Mouse (Mus musculus): ENCODE data around the gene Rasa3. TPM values are rescaled to one million over a fixed set of nuclear protein-coding genes. Genes with fewer than 3 reads are reported as not detected.
A peak's percentile ranks its signal among the peaks of the same experiment; 100 is the strongest.

Rasa3 gene
- polyA plus RNA-seq, 1 experiment from 2014 or later, result 30.9 TPM

GRCm38 (mm10) chr8:13623911-13624421 is 53.4 kb downstream of the Rasa3 start:
- Histone ChIP-seq H3K27ac (peak overlapping the region; percentile 78), H3K9ac (peak overlapping the region; percentile 1; the same call in 1 of the 2 replicates), H3K4me1 (replicated peaks) (peaks cover 39% of the 10 kb centered on the region), H3K4me2 (peak overlapping the region; percentile 14; the same call in 1 of the 2 replicates), H3K27me3 (no peaks in the 10 kb centered on the region), H3K9me3 (no peaks in the 10 kb centered on the region), H3K36me3 (peaks cover 7% of the 10 kb centered on the region), H3K4me3 (no peak overlapping the region)
- ATAC-seq (ENCODE audit: low FRiP score), result peak; percentile 73
- WGBS, result 41% methylated on average over 10 of the region's 10 CpGs

GRCm38 (mm10) chr8:13623038-13623750 is 54.2 kb downstream of the Rasa3 start:
- peak; percentile 81 for ATAC-seq (ENCODE audit: low FRiP score)
- Histone ChIP-seq H3K4me1 (replicated peaks) (peaks cover 39% of the 10 kb centered on the region), H3K4me3 (no peak overlapping the region), H3K9ac (no peak overlapping the region), H3K36me3 (peaks cover 7% of the 10 kb centered on the region), H3K27ac (peak overlapping the region; percentile 78), H3K4me2 (no peak overlapping the region), H3K9me3 (no peaks in the 10 kb centered on the region), H3K27me3 (no peaks in the 10 kb centered on the region)
- 17% methylated on average over 9 of the region's 9 CpGs for WGBS

GRCm38 (mm10) chr8:13620226-13620920 is 57.0 kb downstream of the Rasa3 start:
- H3K4me2 ChIP-seq, result no peak overlapping the region
- no peak overlapping the region for H3K27ac ChIP-seq
- 92% methylated on average over 9 of the region's 9 CpGs for WGBS

GRCm38 (mm10) chr8:13616831-13617505 is 60.4 kb downstream of the Rasa3 start:
- Histone ChIP-seq H3K9ac (no peak overlapping the region), H3K27me3 (no peaks in the 10 kb centered on the region), H3K9me3 (no peaks in the 10 kb centered on the region), H3K27ac (no peak overlapping the region), H3K36me3 (peaks cover 20% of the 10 kb centered on the region), H3K4me3 (no peak overlapping the region), H3K4me2 (no peak overlapping the region), H3K4me1 (replicated peaks) (peaks cover 13% of the 10 kb centered on the region)
- WGBS, result 88% methylated on average over 17 of the region's 17 CpGs
- no peak for ATAC-seq (ENCODE audit: low FRiP score)

More at GRCm38 (mm10) chr8:13620226-13620920, 57.0 kb downstream of the Rasa3 start:
- Histone ChIP-seq H3K27me3 (no peaks in the 10 kb centered on the region), H3K4me1 (replicated peaks) (peaks cover 36% of the 10 kb centered on the region), H3K36me3 (no peaks in the 10 kb centered on the region), H3K9me3 (no peaks in the 10 kb centered on the region), H3K9ac (no peak overlapping the region), H3K4me3 (no peak overlapping the region)
- no peak for ATAC-seq (ENCODE audit: low FRiP score)

- no peak overlapping the region for H3K4me3 ChIP-seq
- H3K4me2 ChIP-seq, result no peak overlapping the region
- H3K9ac ChIP-seq, result no peak overlapping the region
- H3K36me3 ChIP-seq, result peaks cover 20% of the 10 kb centered on the region
- H3K9me3 ChIP-seq, result no peaks in the 10 kb centered on the region
- no peak overlapping the region for H3K27ac ChIP-seq
- no peaks in the 10 kb centered on the region for H3K27me3 ChIP-seq
- no peak for ATAC-seq (ENCODE audit: low FRiP score)
- WGBS, result 59% methylated on average over 10 of the region's 10 CpGs
- H3K4me1 ChIP-seq (replicated peaks), result peaks cover 7% of the 10 kb centered on the region
Measured at GRCm38 (mm10) chr8:13614924-13615391, 62.4 kb downstream of the Rasa3 start.

GRCm38 (mm10) chr8:13614136-13614535 is 63.3 kb downstream of the Rasa3 start:
- H3K4me2 ChIP-seq, result no peak overlapping the region
- no peaks in the 10 kb centered on the region for H3K9me3 ChIP-seq
- 91% methylated on average over 9 of the region's 9 CpGs for WGBS
- peaks cover 20% of the 10 kb centered on the region for H3K36me3 ChIP-seq
- H3K27ac ChIP-seq, result no peak overlapping the region
- no peak overlapping the region for H3K9ac ChIP-seq
- H3K4me1 ChIP-seq (replicated peaks), result peaks cover 7% of the 10 kb centered on the region
- H3K4me3 ChIP-seq, result no peak overlapping the region
- H3K27me3 ChIP-seq, result no peaks in the 10 kb centered on the region
- no peak for ATAC-seq (ENCODE audit: low FRiP score)

GRCm38 (mm10) chr8:13611702-13612101 is 65.7 kb downstream of the Rasa3 start:
- Histone ChIP-seq H3K36me3 (peaks cover 20% of the 10 kb centered on the region), H3K9me3 (no peaks in the 10 kb centered on the region), H3K9ac (no peak overlapping the region), H3K27ac (no peak overlapping the region), H3K4me3 (no peak overlapping the region), H3K27me3 (no peaks in the 10 kb centered on the region), H3K4me1 (replicated peaks) (peaks cover 7% of the 10 kb centered on the region), H3K4me2 (no peak overlapping the region)
- 94% methylated on average over 12 of the region's 12 CpGs for WGBS
- no peak for ATAC-seq (ENCODE audit: low FRiP score)

GRCm38 (mm10) chr8:13609971-13610370 is 67.4 kb downstream of the Rasa3 start:
- peaks cover 5% of the 10 kb centered on the region for H3K4me1 ChIP-seq (replicated peaks)
- WGBS, result 92% methylated on average over 5 of the region's 5 CpGs
- no peaks in the 10 kb centered on the region for H3K27me3 ChIP-seq
- H3K9ac ChIP-seq, result no peak overlapping the region
- no peak overlapping the region for H3K4me3 ChIP-seq
- H3K4me2 ChIP-seq, result no peak overlapping the region
- ATAC-seq (ENCODE audit: low FRiP score), result no peak
- H3K9me3 ChIP-seq, result no peaks in the 10 kb centered on the region
- peaks cover 29% of the 10 kb centered on the region for H3K36me3 ChIP-seq
- H3K27ac ChIP-seq, result no peak overlapping the region

GRCm38 (mm10) chr8:13608946-13609345 is 68.5 kb downstream of the Rasa3 start:
- no peaks in the 10 kb centered on the region for H3K27me3 ChIP-seq
- H3K4me2 ChIP-seq, result no peak overlapping the region
- no peaks in the 10 kb centered on the region for H3K4me1 ChIP-seq (replicated peaks)
- H3K9ac ChIP-seq, result no peak overlapping the region
- H3K4me3 ChIP-seq, result no peak overlapping the region
- H3K27ac ChIP-seq, result no peak overlapping the region
- H3K9me3 ChIP-seq, result no peaks in the 10 kb centered on the region
- ATAC-seq (ENCODE audit: low FRiP score), result no peak
- H3K36me3 ChIP-seq, result peaks cover 31% of the 10 kb centered on the region
- WGBS, result 91% methylated on average over 6 of the region's 6 CpGs

- Histone ChIP-seq H3K4me2 (no peak overlapping the region), H3K4me3 (no peak overlapping the region), H3K4me1 (replicated peaks) (no peaks in the 10 kb centered on the region), H3K27ac (no peak overlapping the region), H3K9ac (0 out of 2 replicates have a peak overlapping the region, but pooled peaks have one; percentile 0), H3K9me3 (no peaks in the 10 kb centered on the region), H3K27me3 (no peaks in the 10 kb centered on the region), H3K36me3 (peaks cover 17% of the 10 kb centered on the region)
- WGBS, result 82% methylated on average over 7 of the region's 7 CpGs
- no peak for ATAC-seq (ENCODE audit: low FRiP score)
Measured at GRCm38 (mm10) chr8:13605920-13606480, 71.4 kb downstream of the Rasa3 start.

GRCm38 (mm10) chr8:13602621-13603020 is 74.8 kb downstream of the Rasa3 start:
- ATAC-seq (ENCODE audit: low FRiP score), result no peak

GRCm38 (mm10) chr8:13601166-13601565 is 76.2 kb downstream of the Rasa3 start:
- H3K27me3 ChIP-seq, result no peaks in the 10 kb centered on the region
- H3K27ac ChIP-seq, result no peak overlapping the region
- no peak for ATAC-seq (ENCODE audit: low FRiP score)
- H3K4me2 ChIP-seq, result no peak overlapping the region
- no peaks in the 10 kb centered on the region for H3K9me3 ChIP-seq
- H3K9ac ChIP-seq, result no peak overlapping the region
- H3K4me1 ChIP-seq (replicated peaks), result no peaks in the 10 kb centered on the region
- H3K4me3 ChIP-seq, result no peak overlapping the region
- WGBS, result 93% methylated on average over 11 of the region's 11 CpGs
- H3K36me3 ChIP-seq, result peaks cover 38% of the 10 kb centered on the region

More at GRCm38 (mm10) chr8:13602621-13603020, 74.8 kb downstream of the Rasa3 start:
- Histone ChIP-seq H3K36me3 (peaks cover 23% of the 10 kb centered on the region), H3K9ac (no peak overlapping the region), H3K27ac (no peak overlapping the region), H3K27me3 (no peaks in the 10 kb centered on the region), H3K4me1 (replicated peaks) (no peaks in the 10 kb centered on the region), H3K4me3 (no peak overlapping the region), H3K4me2 (no peak overlapping the region), H3K9me3 (no peaks in the 10 kb centered on the region)
- WGBS, result 55% methylated on average over 8 of the region's 8 CpGs
